Mouse (Mus musculus): ENCODE measurements around the gene Cx3cr1. TPM values are rescaled to one million over a fixed set of nuclear protein-coding genes. Genes with fewer than 3 reads are reported as not detected.
A peak's percentile ranks its signal among the peaks of the same experiment; 100 is the strongest.
"Not testable (repeated sequence)": the region's sequence is repeated elsewhere in the genome, so short reads cannot be mapped to it uniquely, and the experiment has no call there.

Cx3cr1 gene
- polyA plus RNA-seq, 1 experiment from 2014 or later = not detected

- in situ Hi-C loops (cut with MboI; ENCODE audit: low pct_unique_long_range_greater_than_20kb) = loop anchor here (5.0 kb wide), 1 partner anchor 40 kb away; no protein-coding TSS in a partner anchor
- CTCF ChIA-PET = interaction anchor here (1.4 kb wide), 1 partner anchor 43 kb away, joined by 3 read pairs; no protein-coding TSS in a partner anchor
- POLR2A ChIA-PET = no interaction called here
- no peaks in the 10 kb centered on the region for H3K27me3 ChIP-seq
- ATAC-seq (no peak), DNase-seq (ENCODE audit: low read depth, low spot score) (no peak)
- TF ChIP-seq CTCF (IDR thresholded peaks at IDR 0.05) = no peak
Observed at GRCm38 (mm10) chr9:120012781-120013180, 56.9 kb downstream of the Cx3cr1 start.

DNA sequence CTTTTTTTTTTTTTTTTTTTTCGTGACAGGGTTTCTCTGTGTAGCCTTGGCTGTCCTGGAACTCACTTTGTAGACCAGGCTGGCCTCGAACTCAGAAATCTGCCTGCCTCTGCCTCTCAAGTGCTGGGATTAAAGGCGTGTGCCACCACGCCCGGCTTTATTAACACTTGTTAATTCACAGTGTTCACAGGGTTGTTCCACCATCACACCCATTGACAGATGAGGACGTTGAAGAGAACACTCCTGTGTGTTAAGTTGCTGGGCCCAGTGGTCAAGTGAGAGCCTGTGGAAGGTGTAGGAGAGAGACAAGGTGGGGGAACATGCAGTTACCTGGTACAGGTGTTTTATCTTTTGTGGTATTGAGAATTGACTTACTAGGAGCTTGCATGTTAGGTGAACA is 57.5 kb downstream of the Cx3cr1 start:
- DNase-seq (ENCODE audit: low read depth, low spot score); ATAC-seq; H3K27me3 ChIP-seq: not testable (repeated sequence)
- in situ Hi-C loops (cut with MboI; ENCODE audit: low pct_unique_long_range_greater_than_20kb) = loop anchor here (5.0 kb wide), 1 partner anchor 40 kb away; no protein-coding TSS in a partner anchor
- ChIA-PET CTCF (interaction anchor here (1.4 kb wide), 1 partner anchor 43 kb away, joined by 3 read pairs; no protein-coding TSS in a partner anchor), POLR2A (interaction anchor here (0.7 kb wide), 1 partner anchor 12 kb away, joined by 3 read pairs; no protein-coding TSS in a partner anchor)

GRCm38 (mm10) chr9:120011533-120011932 is 58.1 kb downstream of the Cx3cr1 start:
- in situ Hi-C loops (cut with MboI; ENCODE audit: low pct_unique_long_range_greater_than_20kb) = loop anchor here (5.0 kb wide), 1 partner anchor 39 kb away; no protein-coding TSS in a partner anchor
- CTCF ChIA-PET = interaction anchor here (1.4 kb wide), 1 partner anchor 42 kb away, joined by 3 read pairs; no protein-coding TSS in a partner anchor
- POLR2A ChIA-PET = interaction anchor here (0.5 to 1.1 kb wide), 3 partner anchors 9 to 31 kb away, joined by 3 to 4 read pairs (median 3); no protein-coding TSS in a partner anchor
- H3K27me3 ChIP-seq = no peaks in the 10 kb centered on the region
- DNase-seq (ENCODE audit: low read depth, low spot score) (peak; percentile 78), ATAC-seq (peak; percentile 67)
- no peak for TF ChIP-seq CTCF (IDR thresholded peaks at IDR 0.05)

- in situ Hi-C loops (cut with MboI; ENCODE audit: low pct_unique_long_range_greater_than_20kb) = loop anchor here (5.0 kb wide), 1 partner anchor 39 kb away; no protein-coding TSS in a partner anchor
- no peak for TF ChIP-seq CTCF (IDR thresholded peaks at IDR 0.05)
- peak; percentile 77 for DNase-seq (ENCODE audit: low read depth, low spot score)
- ATAC-seq = peak; percentile 75
- ChIA-PET POLR2A (interaction anchor here (0.7 to 1.1 kb wide), 2 partner anchors 9 to 28 kb away, joined by 3 read pairs; no protein-coding TSS in a partner anchor), CTCF (no interaction called here)
- no peaks in the 10 kb centered on the region for H3K27me3 ChIP-seq
Observed at GRCm38 (mm10) chr9:120010781-120011511, 58.7 kb downstream of the Cx3cr1 start.

- ATAC-seq (no peak), DNase-seq (ENCODE audit: low read depth, low spot score) (no peak)
- no peak for TF ChIP-seq CTCF (IDR thresholded peaks at IDR 0.05)
- ChIA-PET CTCF (interaction anchor here (1.6 kb wide), 1 partner anchor 73 kb away, joined by 3 read pairs; the partner anchor contains the start of genes Gorasp1 and Ttc21a), POLR2A (interaction anchor here (0.7 kb wide), 1 partner anchor 27 kb away, joined by 3 read pairs; no protein-coding TSS in a partner anchor)
- in situ Hi-C loops (cut with MboI; ENCODE audit: low pct_unique_long_range_greater_than_20kb) = loop anchor here (5.0 kb wide), 1 partner anchor 38 kb away; no protein-coding TSS in a partner anchor
- H3K27me3 ChIP-seq = no peaks in the 10 kb centered on the region
Observed at GRCm38 (mm10) chr9:120009871-120010270, 59.8 kb downstream of the Cx3cr1 start.

GRCm38 (mm10) chr9:120009226-120009841 is 60.3 kb downstream of the Cx3cr1 start:
- TF ChIP-seq CTCF (IDR thresholded peaks at IDR 0.05) = no peak

GRCm38 (mm10) chr9:120007833-120008232 is 61.8 kb downstream of the Cx3cr1 start:
- POLR2A ChIA-PET = no interaction called here
- TF ChIP-seq CTCF (IDR thresholded peaks at IDR 0.05) = no peak
- DNase-seq (ENCODE audit: low read depth, low spot score) (no peak), ATAC-seq (no peak)
- H3K27me3 ChIP-seq = no peaks in the 10 kb centered on the region
- CTCF ChIA-PET = interaction anchor here (0.9 kb wide), 1 partner anchor 8 kb away, joined by 3 read pairs; no protein-coding TSS in a partner anchor
- in situ Hi-C loops (cut with MboI; ENCODE audit: low pct_unique_long_range_greater_than_20kb) = no loop called here

More at GRCm38 (mm10) chr9:120009226-120009841, 60.3 kb downstream of the Cx3cr1 start:
- ATAC-seq (no peak), DNase-seq (ENCODE audit: low read depth, low spot score) (no peak)
- CTCF ChIA-PET = interaction anchor here (0.8 to 1.6 kb wide), 2 partner anchors 9 to 72 kb away, joined by 3 read pairs; partner anchors contain the start of genes Gorasp1 and Ttc21a
- in situ Hi-C loops (cut with MboI; ENCODE audit: low pct_unique_long_range_greater_than_20kb) = no loop called here
- POLR2A ChIA-PET = no interaction called here
- H3K27me3 ChIP-seq = no peaks in the 10 kb centered on the region

- in situ Hi-C loops (cut with MboI; ENCODE audit: low pct_unique_long_range_greater_than_20kb) = no loop called here
- H3K27me3 ChIP-seq = no peaks in the 10 kb centered on the region
- no peak for TF ChIP-seq CTCF (IDR thresholded peaks at IDR 0.05)
- ChIA-PET CTCF (no interaction called here), POLR2A (no interaction called here)
- DNase-seq (ENCODE audit: low read depth, low spot score) = no peak
- no peak for ATAC-seq
Observed at GRCm38 (mm10) chr9:120005936-120006335, 63.7 kb downstream of the Cx3cr1 start.

DNA sequence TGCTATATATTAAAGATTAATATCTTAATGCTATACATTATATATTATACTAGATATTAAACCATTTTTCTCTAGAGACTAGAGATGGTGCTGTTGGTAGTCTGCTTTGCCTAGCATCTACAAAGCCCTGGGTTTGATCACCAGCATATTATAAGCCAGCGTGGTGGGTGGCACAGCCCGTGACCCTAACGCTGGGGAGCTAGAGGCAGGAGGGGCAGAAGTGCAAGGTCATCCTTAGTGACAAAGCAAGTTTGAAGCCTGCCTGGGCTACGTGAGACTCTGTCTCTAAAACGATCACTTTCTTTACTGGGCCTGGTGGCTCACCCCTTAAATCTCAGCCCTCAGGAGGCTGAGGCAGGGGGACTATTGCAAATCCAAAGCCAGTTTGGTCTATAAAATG is 66.8 kb downstream of the Cx3cr1 start:
- ChIA-PET POLR2A (no interaction called here), CTCF (no interaction called here)
- DNase-seq (ENCODE audit: low read depth, low spot score) = no peak
- no peak for TF ChIP-seq CTCF (IDR thresholded peaks at IDR 0.05)
- in situ Hi-C loops (cut with MboI; ENCODE audit: low pct_unique_long_range_greater_than_20kb) = no loop called here
- ATAC-seq = no peak
- no peaks in the 10 kb centered on the region for H3K27me3 ChIP-seq

DNA sequence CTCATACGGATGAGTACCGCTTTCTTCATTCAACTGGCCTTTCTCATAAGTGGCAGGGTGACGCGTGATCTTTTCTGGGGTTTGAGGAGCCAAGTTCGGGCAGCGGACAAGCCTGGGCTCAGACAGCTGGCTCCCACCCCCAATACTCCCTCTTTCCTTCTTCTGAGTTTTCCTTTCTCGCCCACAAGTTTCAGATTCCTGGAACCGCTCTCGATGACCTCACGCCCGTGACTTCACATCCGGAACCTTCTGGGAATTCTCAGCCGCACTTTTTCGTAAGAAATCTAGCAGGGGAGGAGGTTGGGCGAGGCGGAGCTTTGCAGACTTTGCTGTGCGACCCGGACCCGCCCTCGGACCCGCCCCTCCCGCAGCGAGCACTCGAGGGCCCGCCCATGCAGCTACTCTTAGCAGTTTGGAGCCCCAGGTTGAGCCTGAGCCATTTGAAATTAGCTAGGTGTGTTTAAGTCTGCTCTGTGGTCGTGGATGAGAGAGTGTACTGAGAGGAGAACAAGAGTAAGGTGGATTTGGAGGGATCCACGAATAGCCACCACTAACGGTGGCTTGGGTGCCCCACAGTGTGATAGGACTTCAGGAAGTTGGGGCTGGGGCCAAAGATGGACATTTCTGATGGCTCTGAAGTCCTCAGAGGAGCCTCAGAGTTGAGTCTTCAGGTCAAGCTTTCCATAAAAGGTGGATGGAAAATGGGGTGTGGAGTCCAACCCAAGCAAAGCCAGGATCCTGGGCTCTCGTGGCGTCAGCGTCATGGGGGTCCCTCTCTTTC is 67.5 kb downstream of the Cx3cr1 start:
- in situ Hi-C loops (cut with MboI; ENCODE audit: low pct_unique_long_range_greater_than_20kb) = no loop called here
- ChIA-PET CTCF (no interaction called here), POLR2A (interaction anchor here (0.9 kb wide), 2 partner anchors 9 to 24 kb away, joined by 3 read pairs; no protein-coding TSS in a partner anchor)
- ATAC-seq = peak; percentile 87
- TF ChIP-seq CTCF (IDR thresholded peaks at IDR 0.05) = no peak
- H3K27me3 ChIP-seq = no peaks in the 10 kb centered on the region
- DNase-seq (ENCODE audit: low read depth, low spot score) = no peak

Data from Patski (cell line).